Mouse (Mus musculus): ENCODE measurements at regions not wholly inside any gene's neighbourhood (a gene's known extent, or its start where the extent isn't known, plus 50 kb on each side); places are given as distances from the start of the nearest gene placed in this dataset.

DNA sequence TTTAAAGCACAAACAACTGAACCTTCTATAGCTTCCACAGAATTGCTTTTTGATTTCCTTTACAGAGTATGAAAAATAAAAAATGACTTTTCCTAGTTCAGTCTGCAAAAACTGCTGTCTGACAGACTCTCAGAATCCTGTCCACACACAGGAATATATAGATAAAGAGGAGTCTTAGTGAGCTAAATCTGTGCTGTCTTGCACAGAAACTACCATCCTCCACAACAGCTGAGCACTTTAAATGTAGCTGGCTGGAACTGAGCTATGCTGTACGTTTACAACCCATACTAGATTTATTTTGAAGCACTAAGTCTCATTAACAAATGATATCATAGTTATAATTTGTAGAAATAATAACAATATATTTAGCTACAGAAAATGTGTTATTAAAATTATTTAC, 279.7 kb downstream of the Phf3 start:
- TF ChIP-seq MXI1 (IDR thresholded peaks at IDR 0.05; ENCODE audit: low read depth, low read length) (no peak), CTCF (conservative IDR thresholded peaks at IDR 0.05 in 1 of 2, IDR thresholded peaks at IDR 0.05 in 1 of 2; ENCODE audit: low read depth in 2 of 2, low read length in 2 of 2) (no peak), CHD2 (IDR thresholded peaks at IDR 0.05; ENCODE audit: low read length) (no peak), MYC (IDR thresholded peaks at IDR 0.05; ENCODE audit: low read depth, low read length) (no peak), NELFE (IDR thresholded peaks at IDR 0.05; ENCODE audit: low read depth, low read length) (no peak), MEF2A (IDR thresholded peaks at IDR 0.05; ENCODE audit: borderline replicate concordance, low read depth, low read length) (no peak), RAD21 (IDR thresholded peaks at IDR 0.05; ENCODE audit: low read depth, low read length) (no peak), ZC3H11A (IDR thresholded peaks at IDR 0.05; ENCODE audit: low read depth, low read length) (no peak), ZKSCAN1 (IDR thresholded peaks at IDR 0.05; ENCODE audit: borderline replicate concordance, low read depth, low read length) (no peak), EP300 (IDR thresholded peaks at IDR 0.05; ENCODE audit: low read length) (no peak)
